Mouse (Mus musculus): ENCODE measurements around the gene Dgka. TPM values are rescaled to one million over a fixed set of nuclear protein-coding genes. Genes with fewer than 3 reads are reported as not detected.

Gene Dgka
- 100 to 1,000 TPM in 1 of 26 experiments, 10 to 100 TPM in 17, 1 to 10 TPM in 8; 4.1 to 123 (median 12.0) TPM for total RNA-seq (2018; cell fraction: chromatin; rRNA removed)
- total RNA-seq (2018; cell fraction: cytosol; rRNA removed), result 1 to 10 TPM; 2.4 to 8.6 (median 4.7) TPM
- total RNA-seq (2018; cell fraction: nucleus; rRNA removed), result 10 to 100 TPM in 9 of 26 experiments, 1 to 10 TPM in 17; 3.6 to 77.8 (median 8.2) TPM
- 3.4 to 9.7 TPM (median 7.0 TPM) in 3 replicates for polyA plus RNA-seq (2018)

- Histone ChIP-seq H3K36me3 (ENCODE audit: inconsistent target) (no peaks in the 10 kb centered on the region), H3K79me2 (ENCODE audit: inconsistent target) (peaks cover 21% of the 10 kb centered on the region), H3K4me3 (ENCODE audit: inconsistent target) (peak within 1 kb of the TSS; percentile 75), H3K27ac (no peak within 1 kb of the TSS)
- 27% methylated on average over 14 of the region's 18 CpGs for WGBS (ENCODE audit: missing documents)
These were observed at the start of gene Dgka for GRCm38 (mm10) chr10:128744680-128745601. Dgka (minus strand) TSS chr10:128744855.

DNA sequence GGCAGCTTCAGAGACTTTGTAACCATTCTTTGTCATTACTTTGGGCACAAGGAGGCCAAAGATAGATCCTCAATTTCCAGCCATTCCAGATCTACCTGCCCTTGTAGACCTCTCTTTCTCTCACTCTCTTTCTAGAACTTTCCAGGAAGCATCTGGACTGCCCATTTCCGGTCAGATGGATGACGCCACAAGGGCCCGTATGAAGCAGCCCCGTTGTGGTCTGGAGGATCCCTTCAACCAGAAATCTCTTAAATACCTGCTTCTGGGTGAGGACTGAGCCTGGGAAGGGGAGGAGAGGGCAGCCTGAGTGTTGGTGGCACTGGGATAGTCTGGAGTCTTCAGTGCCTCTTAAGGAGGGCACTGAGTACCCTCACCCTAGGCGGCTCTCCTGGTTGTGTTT lies 49.7 kb upstream of the Dgka start:
- 55% methylated on average over 5 of the region's 5 CpGs for WGBS (ENCODE audit: missing documents)
- Histone ChIP-seq H3K27ac (no peak overlapping the region), H3K36me3 (ENCODE audit: inconsistent target) (peaks cover 39% of the 10 kb centered on the region; the same call in 1 of the 2 replicates), H3K4me3 (ENCODE audit: inconsistent target) (no peak overlapping the region), H3K79me2 (ENCODE audit: inconsistent target) (peaks cover 8% of the 10 kb centered on the region; the same call in 1 of the 2 replicates)

- 80% methylated on average over 1 of the region's 1 CpGs for WGBS (ENCODE audit: missing documents)
- Histone ChIP-seq H3K79me2 (ENCODE audit: inconsistent target) (peaks cover 8% of the 10 kb centered on the region; the same call in 1 of the 2 replicates), H3K27ac (no peak overlapping the region), H3K4me3 (ENCODE audit: inconsistent target) (no peak overlapping the region), H3K36me3 (ENCODE audit: inconsistent target) (peaks cover 28% of the 10 kb centered on the region; the same call in 1 of the 2 replicates)
These were observed 48.6 kb upstream of the Dgka start for GRCm38 (mm10) chr10:128793258-128793657.

- Histone ChIP-seq H3K36me3 (ENCODE audit: inconsistent target) (peaks cover 19% of the 10 kb centered on the region; the same call in 1 of the 2 replicates), H3K4me3 (ENCODE audit: inconsistent target) (no peak overlapping the region), H3K79me2 (ENCODE audit: inconsistent target) (peaks cover 8% of the 10 kb centered on the region; the same call in 1 of the 2 replicates), H3K27ac (no peak overlapping the region)
These were observed 47.4 kb upstream of the Dgka start for GRCm38 (mm10) chr10:128792041-128792440.

GRCm38 (mm10) chr10:128790398-128791124 lies 45.9 kb upstream of the Dgka start, which contains the start of gene Mmp19:
Mmp19 (plus strand) TSS chr10:128790910.
- peaks cover 10% of the 10 kb centered on the region; the same call in 1 of the 2 replicates for H3K36me3 ChIP-seq (ENCODE audit: inconsistent target)
- 70% methylated on average over 7 of the region's 7 CpGs for WGBS (ENCODE audit: missing documents)

DNA sequence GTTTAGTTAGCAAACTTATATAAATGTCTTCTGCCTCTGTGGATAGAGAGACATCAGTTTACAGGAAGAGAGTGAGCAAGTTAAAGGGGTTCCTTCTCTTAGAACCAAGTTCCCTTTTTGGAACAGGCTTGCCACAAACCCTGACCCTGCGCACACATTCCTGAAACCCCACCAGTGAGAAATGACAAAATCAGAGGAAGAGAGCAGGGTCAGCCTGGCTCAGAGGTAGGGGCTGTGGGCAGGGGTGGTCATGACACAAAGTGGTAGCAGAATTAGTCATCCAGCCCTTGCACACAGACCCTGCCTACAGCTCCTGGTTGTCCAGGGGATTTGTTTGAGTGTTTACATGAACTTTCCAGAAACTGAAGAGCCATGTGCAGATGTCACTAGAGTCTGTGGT lies 35.5 kb upstream of the Dgka start:
- Histone ChIP-seq H3K79me2 (ENCODE audit: inconsistent target) (no peaks in the 10 kb centered on the region), H3K27ac (peak overlapping the region; percentile 89)
- WGBS (ENCODE audit: missing documents), result 0% methylated on average over 1 of the region's 1 CpGs

More at GRCm38 (mm10) chr10:128790398-128791124, 45.9 kb upstream of the Dgka start, which contains the start of gene Mmp19:
- peak within 1 kb of the TSS; percentile 38 for H3K4me3 ChIP-seq (ENCODE audit: inconsistent target)
- peak within 1 kb of the TSS; percentile 55 for H3K27ac ChIP-seq
- H3K79me2 ChIP-seq (ENCODE audit: inconsistent target), result peaks cover 8% of the 10 kb centered on the region; the same call in 1 of the 2 replicates

GRCm38 (mm10) chr10:128779011-128779795 lies 34.5 kb upstream of the Dgka start:
- H3K36me3 ChIP-seq (ENCODE audit: inconsistent target), result no peaks in the 10 kb centered on the region
- H3K27ac ChIP-seq, result peak overlapping the region; percentile 89
- H3K79me2 ChIP-seq (ENCODE audit: inconsistent target), result no peaks in the 10 kb centered on the region
- no peak overlapping the region for H3K4me3 ChIP-seq (ENCODE audit: inconsistent target)
- WGBS (ENCODE audit: missing documents), result 9% methylated on average over 8 of the region's 8 CpGs

More for the DNA sequence above, 35.5 kb upstream of the Dgka start:
- H3K36me3 ChIP-seq (ENCODE audit: inconsistent target), result no peaks in the 10 kb centered on the region
- H3K4me3 ChIP-seq (ENCODE audit: inconsistent target), result no peak overlapping the region

- Histone ChIP-seq H3K4me3 (ENCODE audit: inconsistent target) (no peak overlapping the region), H3K79me2 (ENCODE audit: inconsistent target) (no peaks in the 10 kb centered on the region), H3K27ac (peak overlapping the region; percentile 89), H3K36me3 (ENCODE audit: inconsistent target) (no peaks in the 10 kb centered on the region)
- WGBS (ENCODE audit: missing documents), result 100% methylated on average over 2 of the region's 2 CpGs
These were observed 33.8 kb upstream of the Dgka start for GRCm38 (mm10) chr10:128778441-128778840.

DNA sequence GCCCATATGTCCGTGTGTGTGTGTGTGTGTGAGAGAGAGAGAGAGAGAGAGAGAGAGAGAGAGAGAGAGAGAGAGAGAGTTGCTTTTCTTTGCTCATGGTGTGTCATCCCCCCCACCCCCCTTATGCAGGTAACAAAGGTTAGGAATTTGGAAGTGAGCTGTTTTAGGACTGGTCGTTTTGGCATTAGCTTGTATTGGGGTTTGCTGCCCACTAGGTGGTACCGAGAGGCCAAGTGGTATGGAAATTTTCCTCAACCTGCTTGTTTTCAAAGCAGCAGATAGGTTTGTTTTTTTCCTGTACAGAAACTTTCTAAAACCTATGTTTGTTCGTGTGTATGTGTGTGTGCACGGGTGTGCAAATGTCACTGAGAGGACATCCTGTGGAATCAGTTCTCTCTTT lies 29.0 kb upstream of the Dgka start:
- H3K27ac ChIP-seq, result no peak overlapping the region
- H3K79me2 ChIP-seq (ENCODE audit: inconsistent target), result no peaks in the 10 kb centered on the region
- H3K36me3 ChIP-seq (ENCODE audit: inconsistent target), result no peaks in the 10 kb centered on the region
- WGBS (ENCODE audit: missing documents), result 27% methylated on average over 5 of the region's 5 CpGs
- no peak overlapping the region for H3K4me3 ChIP-seq (ENCODE audit: inconsistent target)

GRCm38 (mm10) chr10:128772895-128773294 lies 28.2 kb upstream of the Dgka start:
- 90% methylated on average over 1 of the region's 2 CpGs for WGBS (ENCODE audit: missing documents)
- no peak overlapping the region for H3K4me3 ChIP-seq (ENCODE audit: inconsistent target)
- H3K79me2 ChIP-seq (ENCODE audit: inconsistent target), result no peaks in the 10 kb centered on the region
- H3K27ac ChIP-seq, result no peak overlapping the region
- H3K36me3 ChIP-seq (ENCODE audit: inconsistent target), result no peaks in the 10 kb centered on the region

- Histone ChIP-seq H3K4me3 (ENCODE audit: inconsistent target) (peak overlapping the region; percentile 99), H3K27ac (peak overlapping the region; percentile 89), H3K36me3 (ENCODE audit: inconsistent target) (no peaks in the 10 kb centered on the region), H3K79me2 (ENCODE audit: inconsistent target) (peaks cover 55% of the 10 kb centered on the region)
- 2% methylated on average over 37 of the region's 37 CpGs for WGBS (ENCODE audit: missing documents)
These were observed 3.7 kb upstream of the Dgka start for GRCm38 (mm10) chr10:128748252-128748864.

GRCm38 (mm10) chr10:128747646-128748251 lies 3.1 kb upstream of the Dgka start, which contains the start of gene Pym1:
Pym1 (plus strand) TSS chr10:128747889.
- Histone ChIP-seq H3K4me3 (ENCODE audit: inconsistent target) (peak within 1 kb of the TSS; percentile 99), H3K79me2 (ENCODE audit: inconsistent target) (peaks cover 49% of the 10 kb centered on the region), H3K27ac (peak within 1 kb of the TSS; percentile 89), H3K36me3 (ENCODE audit: inconsistent target) (no peaks in the 10 kb centered on the region)
- under 1% methylated on average over 35 of the region's 36 CpGs for WGBS (ENCODE audit: missing documents)

Data from macrophage (primary cell).